Mouse (Mus musculus): ENCODE results near the gene March8. TPM values are rescaled to one million over a fixed set of nuclear protein-coding genes. Genes with fewer than 3 reads are reported as not detected.

The March8 gene
- polyA plus RNA-seq, 1 experiment from 2014 or later = 40.9 TPM

DNA sequence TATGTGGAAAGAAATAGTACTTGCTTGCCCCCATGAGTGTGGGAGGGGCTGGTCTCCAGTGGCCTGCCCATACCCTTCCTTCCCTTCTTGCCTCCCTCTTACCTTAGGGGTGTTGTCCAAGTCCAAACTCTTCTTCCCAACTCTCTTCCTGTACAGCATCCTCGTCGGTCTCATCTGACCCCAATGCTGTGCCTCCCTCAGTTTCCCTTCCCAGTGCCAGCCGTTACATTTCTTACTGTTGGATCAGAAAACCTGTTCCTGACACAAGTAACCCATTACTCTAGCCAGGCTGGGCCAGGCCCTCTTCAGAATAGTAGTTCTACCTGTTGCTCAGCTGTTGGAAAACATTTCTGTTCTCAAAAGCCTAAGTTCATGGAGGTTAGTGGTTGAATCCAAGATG lies 64.6 kb downstream of the March8 start:
- Histone ChIP-seq H3K27me3 (ENCODE audit: insufficient read depth, low read length) (no peaks in the 10 kb centered on the region), H3K4me1 (ENCODE audit: insufficient read depth, low read length) (no peaks in the 10 kb centered on the region), H3K27ac (ENCODE audit: low read length) (no peak overlapping the region), H3K4me3 (ENCODE audit: low read length) (no peak overlapping the region), H3K4me2 (replicated peaks; ENCODE audit: low read depth, low read length) (no peak overlapping the region), H3K9me3 (ENCODE audit: low read length) (no peaks in the 10 kb centered on the region), H3K36me3 (ENCODE audit: insufficient read depth, low read length) (peaks cover 2% of the 10 kb centered on the region; the same call in 1 of the 2 replicates), H3K9ac (replicated peaks; ENCODE audit: low read length) (no peak overlapping the region)
- no peak for ATAC-seq (ENCODE audit: low FRiP score, low TSS enrichment)
- WGBS = 93% methylated on average over 3 of the region's 3 CpGs

DNA sequence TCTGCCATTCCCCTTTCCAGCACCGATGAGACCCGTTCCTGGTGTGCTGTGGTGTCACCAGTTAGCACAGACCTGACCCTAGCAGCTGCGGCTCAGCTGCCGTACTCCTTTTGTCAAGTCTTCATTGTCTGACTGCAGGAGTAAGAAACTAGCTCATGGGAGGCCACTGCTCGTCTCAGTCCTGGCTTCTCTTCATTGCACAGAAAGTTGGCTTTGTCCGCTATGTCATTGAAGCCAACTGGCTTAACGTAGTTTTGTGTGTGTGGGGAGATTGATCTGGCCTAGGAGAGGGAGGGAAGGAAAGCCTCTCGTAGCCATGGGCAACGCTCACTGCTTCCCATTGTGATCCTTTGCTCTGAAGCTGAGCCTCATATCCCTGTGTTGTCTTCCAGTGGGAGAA lies 67.4 kb downstream of the March8 start:
- Histone ChIP-seq H3K27ac (ENCODE audit: low read length) (no peak overlapping the region), H3K4me3 (ENCODE audit: low read length) (no peak overlapping the region), H3K4me2 (replicated peaks; ENCODE audit: low read depth, low read length) (no peak overlapping the region), H3K36me3 (ENCODE audit: insufficient read depth, low read length) (peaks cover 5% of the 10 kb centered on the region), H3K9ac (replicated peaks; ENCODE audit: low read length) (no peak overlapping the region), H3K27me3 (ENCODE audit: insufficient read depth, low read length) (no peaks in the 10 kb centered on the region), H3K9me3 (ENCODE audit: low read length) (no peaks in the 10 kb centered on the region), H3K4me1 (ENCODE audit: insufficient read depth, low read length) (no peaks in the 10 kb centered on the region)
- WGBS = 90% methylated on average over 9 of the region's 9 CpGs
- ATAC-seq (ENCODE audit: low FRiP score, low TSS enrichment) = no peak

DNA sequence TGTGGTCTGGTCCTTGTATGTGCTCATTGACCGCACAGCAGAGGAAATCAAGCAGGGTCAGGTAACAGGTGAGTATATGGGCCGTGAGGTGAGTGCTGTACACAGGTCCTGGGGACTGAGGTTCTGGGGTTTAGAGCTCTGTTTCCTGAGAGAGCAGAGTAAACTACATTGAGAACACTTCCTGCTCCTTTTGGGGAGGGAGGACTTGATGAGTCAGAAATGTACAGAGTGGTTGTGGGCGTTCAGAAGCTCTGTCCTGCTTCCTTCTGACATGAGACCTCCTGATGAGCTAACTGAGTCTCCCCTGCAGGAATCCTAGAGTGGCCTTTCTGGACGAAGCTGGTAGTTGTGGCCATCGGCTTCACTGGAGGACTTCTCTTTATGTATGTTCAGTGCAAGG lies 67.9 kb downstream of the March8 start:
- Histone ChIP-seq H3K4me2 (replicated peaks; ENCODE audit: low read depth, low read length) (no peak overlapping the region), H3K9ac (replicated peaks; ENCODE audit: low read length) (no peak overlapping the region), H3K27me3 (ENCODE audit: insufficient read depth, low read length) (no peaks in the 10 kb centered on the region), H3K4me1 (ENCODE audit: insufficient read depth, low read length) (no peaks in the 10 kb centered on the region), H3K27ac (ENCODE audit: low read length) (no peak overlapping the region), H3K9me3 (ENCODE audit: low read length) (no peaks in the 10 kb centered on the region), H3K4me3 (ENCODE audit: low read length) (no peak overlapping the region), H3K36me3 (ENCODE audit: insufficient read depth, low read length) (peaks cover 9% of the 10 kb centered on the region)
- WGBS = 83% methylated on average over 5 of the region's 5 CpGs
- no peak for ATAC-seq (ENCODE audit: low FRiP score, low TSS enrichment)

DNA sequence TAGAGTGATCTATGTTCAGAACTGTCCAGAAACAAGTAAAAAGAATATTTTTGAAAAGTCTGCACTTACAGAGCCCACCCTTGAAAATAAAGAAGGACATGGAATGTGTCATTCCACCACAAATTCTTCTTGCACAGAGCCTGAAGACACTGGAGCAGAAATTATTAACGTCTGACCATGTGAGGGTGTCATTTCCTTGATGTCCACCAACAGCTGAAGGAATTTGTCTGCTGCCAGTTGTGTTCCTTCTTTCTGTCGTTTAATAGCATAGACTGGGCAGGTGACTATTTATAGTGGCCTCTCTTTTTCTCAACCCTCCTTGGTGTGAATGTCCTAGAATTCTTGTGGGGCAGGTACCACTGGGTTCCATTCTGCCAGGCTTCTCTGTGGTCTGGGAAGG lies 68.3 kb downstream of the March8 start:
- H3K4me2 ChIP-seq (replicated peaks; ENCODE audit: low read depth, low read length) = no peak overlapping the region
- no peaks in the 10 kb centered on the region for H3K4me1 ChIP-seq (ENCODE audit: insufficient read depth, low read length)
- H3K36me3 ChIP-seq (ENCODE audit: insufficient read depth, low read length) = peaks cover 9% of the 10 kb centered on the region
- no peak overlapping the region for H3K9ac ChIP-seq (replicated peaks; ENCODE audit: low read length)
- WGBS = 46% methylated on average over 2 of the region's 2 CpGs
- no peaks in the 10 kb centered on the region for H3K9me3 ChIP-seq (ENCODE audit: low read length)
- no peak overlapping the region for H3K27ac ChIP-seq (ENCODE audit: low read length)
- ATAC-seq (ENCODE audit: low FRiP score, low TSS enrichment) = no peak
- H3K27me3 ChIP-seq (ENCODE audit: insufficient read depth, low read length) = no peaks in the 10 kb centered on the region
- H3K4me3 ChIP-seq (ENCODE audit: low read length) = no peak overlapping the region

DNA sequence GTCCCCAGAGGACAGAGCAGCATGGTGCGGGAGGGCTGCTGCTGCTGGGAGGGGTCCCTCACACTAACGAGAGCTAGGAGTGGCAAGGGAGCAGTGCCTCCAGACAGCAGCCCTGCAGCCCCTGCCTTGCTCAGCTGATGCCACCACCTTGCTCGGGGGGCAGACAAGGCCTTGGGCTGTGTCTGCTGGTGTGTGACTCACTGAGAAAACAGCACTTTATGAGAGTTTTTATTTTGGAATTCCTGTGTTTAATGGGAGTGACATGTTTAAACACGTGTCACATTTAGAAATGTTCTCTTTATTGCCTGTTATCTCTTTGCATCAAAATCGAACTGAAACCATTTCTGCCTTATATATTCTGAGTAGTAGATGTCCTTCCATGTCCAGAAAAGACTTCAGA lies 68.9 kb downstream of the March8 start:
- Histone ChIP-seq H3K9me3 (ENCODE audit: low read length) (no peaks in the 10 kb centered on the region), H3K27me3 (ENCODE audit: insufficient read depth, low read length) (no peaks in the 10 kb centered on the region), H3K4me3 (ENCODE audit: low read length) (no peak overlapping the region), H3K27ac (ENCODE audit: low read length) (no peak overlapping the region), H3K9ac (replicated peaks; ENCODE audit: low read length) (no peak overlapping the region), H3K4me2 (replicated peaks; ENCODE audit: low read depth, low read length) (no peak overlapping the region), H3K36me3 (ENCODE audit: insufficient read depth, low read length) (peaks cover 9% of the 10 kb centered on the region), H3K4me1 (ENCODE audit: insufficient read depth, low read length) (no peaks in the 10 kb centered on the region)
- ATAC-seq (ENCODE audit: low FRiP score, low TSS enrichment) = no peak
- 55% methylated on average over 5 of the region's 5 CpGs for WGBS

DNA sequence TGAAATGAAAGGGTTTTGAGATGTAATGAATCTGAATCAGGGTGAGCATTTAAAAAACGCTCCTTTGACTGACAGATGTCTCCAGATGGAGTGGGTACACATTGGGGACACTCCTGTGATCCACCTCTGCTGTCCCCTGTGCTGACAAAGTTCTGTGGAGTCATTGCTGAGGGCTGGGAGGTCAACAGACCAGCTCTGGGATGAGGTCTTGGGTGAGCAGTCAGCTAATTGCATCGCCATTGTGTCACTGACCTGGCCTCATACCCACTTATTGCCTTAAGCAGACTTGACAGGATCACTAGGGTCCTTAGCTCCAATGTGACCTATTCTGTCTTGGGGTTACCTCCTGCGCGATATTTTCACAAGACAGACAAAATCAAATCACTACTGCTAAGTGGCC lies 69.4 kb downstream of the March8 start:
- 84% methylated on average over 4 of the region's 4 CpGs for WGBS
- Histone ChIP-seq H3K27me3 (ENCODE audit: insufficient read depth, low read length) (no peaks in the 10 kb centered on the region), H3K4me3 (ENCODE audit: low read length) (no peak overlapping the region), H3K9ac (replicated peaks; ENCODE audit: low read length) (no peak overlapping the region), H3K9me3 (ENCODE audit: low read length) (no peaks in the 10 kb centered on the region), H3K36me3 (ENCODE audit: insufficient read depth, low read length) (peaks cover 9% of the 10 kb centered on the region), H3K4me2 (replicated peaks; ENCODE audit: low read depth, low read length) (no peak overlapping the region), H3K4me1 (ENCODE audit: insufficient read depth, low read length) (no peaks in the 10 kb centered on the region), H3K27ac (ENCODE audit: low read length) (no peak overlapping the region)
- ATAC-seq (ENCODE audit: low FRiP score, low TSS enrichment) = no peak

DNA sequence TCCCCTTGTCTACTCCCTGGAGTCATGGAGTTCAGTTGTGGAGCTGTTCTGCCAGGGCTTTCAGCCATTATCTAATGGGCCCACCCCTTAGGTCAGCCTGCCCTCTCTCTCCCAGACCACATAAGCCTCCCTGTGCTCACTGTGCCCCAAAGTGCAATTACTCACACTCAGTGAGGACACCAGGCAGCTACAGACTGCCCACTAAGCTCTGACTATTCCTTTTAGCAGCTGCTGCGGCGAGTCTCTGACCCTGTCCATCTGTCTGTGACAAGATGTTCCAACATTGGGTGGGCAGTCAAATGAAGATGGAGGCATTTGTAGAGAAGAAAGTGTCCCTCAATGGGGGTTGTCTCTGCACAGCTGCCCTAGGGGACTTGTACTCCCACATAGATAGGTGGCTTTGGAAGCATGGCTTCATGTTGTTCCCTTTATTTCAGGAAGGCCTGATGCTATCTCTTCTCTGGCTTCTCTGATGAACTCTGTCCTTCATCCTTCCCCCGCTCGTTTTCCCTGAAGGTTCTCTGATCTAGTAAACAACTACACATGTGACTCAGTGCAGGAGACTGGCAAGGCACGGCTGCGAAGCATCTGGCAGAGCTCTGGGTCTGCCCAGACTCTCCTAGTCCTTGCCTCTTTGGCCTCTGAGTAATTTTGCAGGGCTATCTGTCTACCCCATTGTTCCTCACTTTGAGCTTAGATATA lies 70.3 kb downstream of the March8 start:
- no peak overlapping the region for H3K4me2 ChIP-seq (replicated peaks; ENCODE audit: low read depth, low read length)
- ATAC-seq (ENCODE audit: low FRiP score, low TSS enrichment) = no peak
- H3K9me3 ChIP-seq (ENCODE audit: low read length) = no peaks in the 10 kb centered on the region
- H3K27ac ChIP-seq (ENCODE audit: low read length) = no peak overlapping the region
- H3K36me3 ChIP-seq (ENCODE audit: insufficient read depth, low read length) = peaks cover 9% of the 10 kb centered on the region
- no peaks in the 10 kb centered on the region for H3K4me1 ChIP-seq (ENCODE audit: insufficient read depth, low read length)
- WGBS = 90% methylated on average over 6 of the region's 6 CpGs
- no peak overlapping the region for H3K9ac ChIP-seq (replicated peaks; ENCODE audit: low read length)
- H3K4me3 ChIP-seq (ENCODE audit: low read length) = no peak overlapping the region
- no peaks in the 10 kb centered on the region for H3K27me3 ChIP-seq (ENCODE audit: insufficient read depth, low read length)

DNA sequence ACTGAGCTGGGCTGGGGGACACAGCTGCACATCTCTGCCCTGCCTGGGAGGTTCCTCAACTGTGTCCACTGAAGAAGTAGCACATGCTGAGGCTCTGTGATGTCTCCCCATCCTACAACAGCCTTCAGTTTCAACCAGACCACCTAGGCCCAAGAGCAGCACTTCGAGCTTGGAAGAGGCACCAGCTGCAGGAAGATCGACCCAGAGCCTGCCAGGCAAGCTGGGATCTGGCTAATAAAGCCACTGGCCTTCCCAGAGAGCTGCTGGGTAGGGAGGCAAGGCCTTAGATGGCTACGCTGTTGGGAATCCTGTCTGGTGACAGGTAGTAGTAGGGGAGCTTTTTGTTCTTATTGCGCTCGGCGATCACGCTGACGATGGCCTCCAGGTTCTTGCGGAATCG lies 72.6 kb downstream of the March8 start:
- WGBS = 94% methylated on average over 10 of the region's 10 CpGs
- no peaks in the 10 kb centered on the region for H3K9me3 ChIP-seq (ENCODE audit: low read length)
- H3K27me3 ChIP-seq (ENCODE audit: insufficient read depth, low read length) = no peaks in the 10 kb centered on the region
- H3K4me2 ChIP-seq (replicated peaks; ENCODE audit: low read depth, low read length) = no peak overlapping the region
- H3K9ac ChIP-seq (replicated peaks; ENCODE audit: low read length) = no peak overlapping the region
- no peaks in the 10 kb centered on the region for H3K4me1 ChIP-seq (ENCODE audit: insufficient read depth, low read length)
- no peak for ATAC-seq (ENCODE audit: low FRiP score, low TSS enrichment)
- no peak overlapping the region for H3K27ac ChIP-seq (ENCODE audit: low read length)
- peaks cover 9% of the 10 kb centered on the region for H3K36me3 ChIP-seq (ENCODE audit: insufficient read depth, low read length)
- no peak overlapping the region for H3K4me3 ChIP-seq (ENCODE audit: low read length)

DNA sequence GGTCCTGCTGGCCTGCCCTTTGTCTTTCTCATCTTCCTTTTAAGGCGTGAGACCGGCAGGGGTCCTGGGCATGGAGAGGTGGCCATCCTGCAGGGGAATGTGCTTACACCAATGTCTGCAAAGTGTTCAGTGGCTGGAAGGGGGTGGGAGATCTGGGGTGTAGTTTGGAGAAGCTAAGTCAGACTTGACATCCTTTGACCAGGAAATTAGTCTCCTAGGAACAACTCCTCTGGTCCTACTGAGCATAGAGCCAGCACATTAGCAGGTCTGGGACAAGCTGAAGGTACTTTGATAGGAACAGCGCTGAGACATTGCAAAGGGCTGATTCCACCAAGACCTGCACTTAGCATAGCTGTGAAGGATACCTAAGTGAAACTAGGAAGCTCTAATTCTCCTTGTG lies 73.9 kb downstream of the March8 start:
- no peaks in the 10 kb centered on the region for H3K4me1 ChIP-seq (ENCODE audit: insufficient read depth, low read length)
- H3K4me3 ChIP-seq (ENCODE audit: low read length) = no peak overlapping the region
- ATAC-seq (ENCODE audit: low FRiP score, low TSS enrichment) = no peak
- H3K9ac ChIP-seq (replicated peaks; ENCODE audit: low read length) = no peak overlapping the region
- no peak overlapping the region for H3K4me2 ChIP-seq (replicated peaks; ENCODE audit: low read depth, low read length)
- peaks cover 7% of the 10 kb centered on the region; the same call in 1 of the 2 replicates for H3K36me3 ChIP-seq (ENCODE audit: insufficient read depth, low read length)
- H3K27ac ChIP-seq (ENCODE audit: low read length) = no peak overlapping the region
- no peaks in the 10 kb centered on the region for H3K9me3 ChIP-seq (ENCODE audit: low read length)
- 88% methylated on average over 3 of the region's 3 CpGs for WGBS
- H3K27me3 ChIP-seq (ENCODE audit: insufficient read depth, low read length) = no peaks in the 10 kb centered on the region

DNA sequence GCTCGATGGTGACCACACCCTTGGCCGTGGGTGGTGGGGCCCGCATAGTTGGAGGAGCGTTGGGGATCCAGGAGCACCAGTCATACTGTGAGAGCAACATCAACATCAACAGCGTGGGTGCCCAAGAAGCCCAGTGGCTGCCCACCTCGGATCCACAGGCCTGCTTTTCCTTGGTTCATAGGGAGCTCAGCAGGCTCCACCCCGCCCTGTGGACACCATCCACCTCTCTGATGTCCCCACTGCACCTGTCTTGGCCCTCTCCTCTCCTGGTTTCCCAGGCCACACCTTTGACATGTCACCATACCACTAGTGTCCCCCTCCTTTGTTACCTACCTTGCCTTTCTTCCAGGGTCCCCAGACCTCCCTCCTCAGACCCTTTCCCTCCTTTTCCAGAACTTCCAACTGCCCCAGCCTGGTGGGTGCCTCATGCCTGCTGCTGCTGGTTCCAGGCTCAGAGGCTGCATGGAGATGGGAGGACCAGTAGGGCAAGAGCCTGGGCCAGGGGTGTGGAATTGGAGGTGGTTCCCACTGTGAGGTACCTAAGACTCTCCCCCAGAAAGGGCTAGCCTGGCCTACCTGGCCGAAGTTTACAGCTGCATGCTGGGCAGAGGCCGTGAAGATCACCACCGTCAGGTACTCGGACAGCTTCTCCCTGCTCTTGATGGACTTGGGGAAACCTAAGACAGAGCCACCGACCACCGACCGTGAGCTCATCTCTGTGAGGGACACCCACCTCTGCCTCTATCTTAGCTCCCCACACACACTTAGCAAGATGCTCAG lies 74.9 kb downstream of the March8 start:
- 95% methylated on average over 14 of the region's 14 CpGs for WGBS
- Histone ChIP-seq H3K9ac (replicated peaks; ENCODE audit: low read length) (no peak overlapping the region), H3K27me3 (ENCODE audit: insufficient read depth, low read length) (no peaks in the 10 kb centered on the region), H3K4me1 (ENCODE audit: insufficient read depth, low read length) (no peaks in the 10 kb centered on the region), H3K4me3 (ENCODE audit: low read length) (no peak overlapping the region), H3K4me2 (replicated peaks; ENCODE audit: low read depth, low read length) (no peak overlapping the region), H3K9me3 (ENCODE audit: low read length) (no peaks in the 10 kb centered on the region), H3K36me3 (ENCODE audit: insufficient read depth, low read length) (peaks cover 5% of the 10 kb centered on the region; the same call in 1 of the 2 replicates), H3K27ac (ENCODE audit: low read length) (no peak overlapping the region)
- no peak for ATAC-seq (ENCODE audit: low FRiP score, low TSS enrichment)

Measured in kidney, embryonic 16.5 days (tissue).